Mouse (Mus musculus) layer of hippocampus, adult 8-10 months (tissue): Measurements from ENCODE around the gene Uhrf1bp1. TPM values are rescaled to one million over a fixed set of nuclear protein-coding genes. Genes with fewer than 3 reads are reported as not detected.
"Not testable (repeated sequence)": the region's sequence is repeated elsewhere in the genome, so short reads cannot be mapped to it uniquely, and the experiment has no call there.

Source experiments
- DNase-seq, 2 experiments: peaks; one replicate each; pipeline ENCODE4 v3.0.0; 2022; ENCODE audit warnings: low spot score in 2 of 2
- total RNA-seq, 4 experiments: library from RNA; stranded (reverse); gene quantifications; 2 replicates each; pipeline ENCODE4 v1.2.4; 2022

Uhrf1bp1 gene
- 10 to 100 TPM; 17.5 to 20.4 (median 18.4) TPM for total RNA-seq

- peak; percentile 37 to 54 for DNase-seq
Measured at GRCm38 (mm10) chr17:27856265-27856797, at the start of gene Uhrf1bp1. Gene Uhrf1bp1, plus strand, starts transcription at chr17:27856441.

GRCm38 (mm10) chr17:27807542-27808078, 48.6 kb upstream of the Uhrf1bp1 start:
- no peak for DNase-seq

GRCm38 (mm10) chr17:27810569-27811331, 45.5 kb upstream of the Uhrf1bp1 start:
- no peak for DNase-seq

GRCm38 (mm10) chr17:27811980-27812379, 44.3 kb upstream of the Uhrf1bp1 start:
- DNase-seq: no peak

- no peak for DNase-seq
Measured at GRCm38 (mm10) chr17:27814606-27815005, 41.6 kb upstream of the Uhrf1bp1 start.

DNA sequence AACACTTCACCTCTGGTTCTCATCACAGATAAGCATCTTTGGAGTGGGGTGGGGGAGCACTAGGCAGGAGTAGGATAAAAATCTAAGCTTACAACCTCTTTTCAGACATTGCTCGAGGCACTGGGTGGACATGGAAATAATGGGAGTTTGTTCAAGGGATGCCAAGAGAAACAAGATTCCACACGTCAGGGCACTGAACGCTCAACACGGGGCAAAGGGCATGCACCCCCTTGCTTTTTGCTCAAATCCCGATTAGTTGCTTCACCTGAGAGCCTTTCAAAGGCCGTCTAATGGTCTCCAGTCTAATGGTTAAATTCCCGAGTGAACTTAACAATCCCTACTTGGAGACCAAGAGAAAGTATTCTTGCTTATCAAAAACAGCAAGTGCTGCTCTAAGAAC, 37.2 kb upstream of the Uhrf1bp1 start:
- no peak for DNase-seq

- DNase-seq: no peak
Measured at GRCm38 (mm10) chr17:27819521-27819970, 36.7 kb upstream of the Uhrf1bp1 start.

DNA sequence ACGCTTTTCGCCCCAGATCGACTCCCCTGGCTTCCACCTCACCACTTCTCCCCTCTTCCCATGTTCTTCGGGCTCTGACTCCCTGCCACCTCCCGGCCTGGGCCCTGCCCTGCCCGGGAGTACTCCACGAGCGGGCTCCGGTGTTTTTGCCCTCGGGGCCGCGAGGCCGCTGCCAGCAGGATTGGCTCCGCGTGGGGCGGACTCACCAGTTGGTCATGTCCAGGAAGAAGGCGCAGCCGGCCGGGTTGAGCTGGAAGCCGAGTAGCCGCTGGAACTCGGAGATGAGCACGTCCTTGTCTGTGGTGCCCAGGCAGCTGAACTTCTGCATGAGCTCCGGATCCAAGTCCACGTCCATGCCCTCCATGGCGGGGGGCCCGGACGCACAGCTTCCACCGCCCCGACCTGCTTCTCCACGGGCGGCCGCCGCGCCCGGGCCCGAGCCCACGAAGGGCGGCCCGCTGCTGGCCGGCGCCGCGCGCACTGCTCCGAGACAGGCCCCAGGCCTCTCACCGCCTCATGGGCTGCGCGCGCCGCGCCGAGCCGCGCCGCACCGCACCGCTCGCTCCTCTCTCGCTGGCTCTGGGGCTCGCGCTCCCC, 36.2 kb upstream of the Uhrf1bp1 start:
- peak; percentile 44 to 58 for DNase-seq

- peak; percentile 95 to 96 for DNase-seq
Measured at GRCm38 (mm10) chr17:27820568-27821406, 35.5 kb upstream of the Uhrf1bp1 start, which contains the start of gene D17Wsu92e. Gene D17Wsu92e, minus strand, starts transcription at chr17:27820648.

DNA sequence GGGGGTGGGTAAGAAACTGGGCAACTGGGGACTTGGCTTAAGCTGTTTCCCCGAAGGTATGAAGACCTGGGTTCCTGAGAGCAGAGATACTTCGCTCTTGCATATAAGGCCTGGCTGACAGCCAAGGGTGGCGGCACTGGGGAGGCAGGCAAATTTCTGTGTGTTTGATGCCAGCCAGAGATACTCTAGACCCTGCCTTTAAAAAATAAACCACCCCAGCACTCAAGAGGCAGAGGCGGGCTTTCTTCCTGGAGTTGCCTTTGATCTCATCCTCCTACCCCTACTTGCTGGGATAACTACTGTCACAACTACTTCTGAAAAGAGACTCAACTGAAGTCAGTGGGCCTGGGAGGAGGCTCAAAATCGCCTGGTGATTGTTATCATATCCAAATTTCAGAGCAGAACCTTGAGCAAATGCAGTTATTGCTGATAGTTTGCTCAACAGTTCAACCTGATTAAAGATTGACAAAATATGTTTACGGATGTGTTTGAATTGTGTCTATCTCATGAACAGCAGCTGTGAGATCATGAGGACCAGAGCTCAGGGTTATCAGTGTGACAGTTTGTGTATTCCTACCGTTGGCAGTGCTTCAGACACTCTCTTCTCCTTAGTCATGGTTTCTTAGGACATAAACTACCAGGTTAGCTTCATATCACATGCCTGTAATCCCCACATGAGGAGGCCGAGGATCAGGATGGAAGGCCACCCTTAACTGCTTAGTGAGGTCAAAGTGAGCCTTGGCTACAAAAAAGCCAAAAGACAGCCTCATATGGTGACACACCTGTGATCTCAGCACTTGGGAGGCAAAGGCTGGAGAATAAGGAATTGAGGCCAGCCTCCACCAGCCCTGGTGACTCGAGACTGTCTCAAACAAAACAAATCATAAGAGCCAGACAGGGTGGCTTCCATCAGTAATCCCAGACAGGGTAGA, 34.6 kb upstream of the Uhrf1bp1 start:
- peak in 1 of 2 experiments; percentile 30 for DNase-seq

DNA sequence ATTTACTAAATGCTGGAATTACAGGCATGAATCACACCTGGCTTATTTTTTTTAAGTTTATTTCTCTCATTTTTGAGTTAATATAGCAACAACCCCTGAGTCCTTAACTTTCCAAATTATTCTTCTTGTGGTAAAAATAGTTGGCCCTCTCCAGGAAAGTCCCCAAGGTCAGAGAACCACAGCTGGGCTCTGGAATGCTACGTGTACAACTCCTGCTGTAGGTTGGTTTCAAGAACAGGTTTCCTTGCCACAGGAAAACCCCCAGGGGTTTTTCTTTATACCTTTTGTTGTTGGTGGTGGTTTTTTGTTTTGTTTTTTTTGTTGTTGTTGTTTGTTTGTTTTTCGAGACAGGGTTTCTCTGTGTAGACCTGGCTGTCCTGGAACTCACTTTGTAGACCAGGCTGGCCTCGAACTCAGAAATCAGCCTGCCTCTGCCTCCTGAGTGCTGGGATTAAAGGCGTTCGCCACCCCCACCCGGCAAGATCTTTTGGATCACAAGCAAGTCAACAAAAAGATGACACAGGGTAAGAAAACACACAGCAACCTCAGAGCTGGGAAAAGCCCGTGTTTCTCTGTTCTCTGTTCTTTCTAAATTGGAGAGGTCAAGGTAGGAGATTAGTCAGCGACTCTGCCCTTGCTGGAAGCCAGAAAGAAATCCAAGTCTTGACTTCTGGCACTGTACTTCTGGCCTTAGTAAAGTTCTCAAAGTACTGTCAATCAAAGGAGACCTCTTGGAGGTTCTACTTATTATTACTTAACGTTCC, 32.9 kb upstream of the Uhrf1bp1 start:
- no peak for DNase-seq

DNA sequence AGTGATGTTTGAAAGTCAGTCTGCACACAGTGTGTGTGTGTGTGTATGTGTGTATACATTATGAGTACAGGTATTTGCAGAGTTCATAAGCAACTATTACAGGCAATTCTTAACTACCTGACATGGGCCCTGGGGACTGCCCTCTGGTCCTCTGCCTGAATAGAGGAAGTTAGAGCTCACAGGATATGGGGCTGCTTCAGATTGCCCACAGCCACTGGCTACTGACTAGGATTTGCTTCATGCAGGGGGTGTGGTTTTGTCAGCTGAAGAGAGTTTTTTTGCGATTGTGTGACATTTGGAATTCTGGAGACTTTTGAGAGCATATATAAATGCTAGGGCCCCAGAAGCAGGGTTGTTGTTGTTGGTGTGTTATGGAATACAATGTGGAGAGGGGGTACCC, 31.3 kb upstream of the Uhrf1bp1 start:
- no peak for DNase-seq

GRCm38 (mm10) chr17:27825539-27825938, 30.7 kb upstream of the Uhrf1bp1 start:
- no peak for DNase-seq

DNA sequence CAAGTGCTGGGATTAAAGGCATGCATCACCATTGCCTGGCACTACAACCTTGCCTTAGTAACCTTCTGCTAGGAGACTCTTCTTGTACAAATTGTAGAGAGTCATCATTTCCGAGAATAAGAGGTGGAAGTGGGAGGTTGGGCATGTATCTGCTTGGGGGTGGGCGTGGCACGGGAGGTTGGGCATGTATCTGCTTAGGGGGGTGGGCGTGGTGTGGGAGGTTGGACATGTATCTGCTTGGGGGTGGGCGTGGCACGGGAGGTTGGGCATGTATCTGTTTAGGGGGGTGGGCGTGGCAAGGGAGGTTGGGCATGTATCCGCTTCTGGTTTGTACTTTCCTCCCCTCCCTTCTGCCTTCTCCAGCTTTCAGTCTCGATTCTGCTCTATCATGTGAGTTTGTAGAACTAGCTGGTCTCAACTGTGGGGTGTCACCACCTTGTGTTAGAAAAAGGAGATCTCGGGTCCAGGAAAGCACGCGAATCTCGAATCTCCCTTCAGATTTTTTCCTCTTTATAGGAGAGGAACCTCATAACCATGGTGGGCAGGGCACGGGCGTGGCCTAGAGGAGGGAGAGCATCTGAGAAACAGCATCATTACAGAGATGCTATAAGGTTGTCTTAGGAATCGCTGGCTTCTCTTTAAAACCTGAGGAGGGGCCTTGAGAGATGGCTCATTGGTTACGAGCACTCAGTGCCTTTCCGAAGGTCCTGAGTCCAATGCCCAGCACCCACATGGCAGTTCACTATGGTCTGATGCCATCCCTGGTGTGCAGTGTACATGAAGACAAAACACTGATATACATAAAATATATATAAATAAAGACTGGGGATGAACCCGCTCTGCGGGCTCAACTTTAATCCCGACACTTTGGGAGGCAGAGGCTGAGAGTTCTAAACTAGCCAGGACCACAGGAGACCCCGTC, 30.0 kb upstream of the Uhrf1bp1 start:
- no peak for DNase-seq

DNA sequence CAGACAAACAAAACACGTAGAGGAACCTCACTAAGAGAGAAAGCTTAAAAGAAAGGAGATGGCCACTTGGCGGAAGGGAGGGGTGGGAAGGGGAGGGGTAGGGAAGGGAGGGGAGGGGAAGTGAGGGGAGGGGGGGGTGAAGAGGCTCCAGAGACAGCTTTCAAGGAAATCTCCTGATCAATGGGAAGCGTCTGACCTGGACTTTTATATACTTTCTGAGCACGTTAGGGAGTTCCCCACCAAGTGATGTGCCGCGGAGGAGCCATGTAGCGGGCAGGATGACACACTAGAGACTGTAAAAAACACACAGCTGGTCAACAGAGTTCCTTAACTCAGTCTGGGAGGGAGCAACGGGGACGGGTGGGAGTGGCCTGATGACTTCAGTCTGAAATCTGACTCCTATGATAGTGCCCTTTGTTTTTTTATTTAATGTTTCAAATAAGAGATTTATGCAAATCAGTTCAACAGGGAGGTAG, 29.3 kb upstream of the Uhrf1bp1 start:
- DNase-seq: no peak

- DNase-seq: no peak
Measured at GRCm38 (mm10) chr17:27827511-27827910, 28.7 kb upstream of the Uhrf1bp1 start.

DNA sequence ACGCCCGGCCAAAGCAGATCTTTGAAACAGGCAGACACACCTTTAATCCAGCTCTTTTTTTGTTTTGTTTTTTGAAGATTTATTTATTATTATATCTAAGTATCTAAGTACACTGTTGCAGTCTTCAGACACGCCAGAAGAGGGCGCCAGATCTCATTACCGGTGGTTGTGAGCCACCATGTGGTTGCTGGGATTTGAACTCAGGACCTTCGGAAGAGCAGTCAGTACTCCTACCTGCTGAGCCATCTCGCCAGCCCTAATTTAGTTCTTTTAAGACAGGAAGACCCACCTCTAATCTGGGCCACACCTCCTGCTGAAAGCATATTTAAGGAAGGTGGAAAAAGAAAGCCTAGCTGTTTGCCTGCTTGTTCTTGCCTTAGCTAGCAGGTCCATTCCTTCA, 25.8 kb upstream of the Uhrf1bp1 start:
- DNase-seq: no peak

DNA sequence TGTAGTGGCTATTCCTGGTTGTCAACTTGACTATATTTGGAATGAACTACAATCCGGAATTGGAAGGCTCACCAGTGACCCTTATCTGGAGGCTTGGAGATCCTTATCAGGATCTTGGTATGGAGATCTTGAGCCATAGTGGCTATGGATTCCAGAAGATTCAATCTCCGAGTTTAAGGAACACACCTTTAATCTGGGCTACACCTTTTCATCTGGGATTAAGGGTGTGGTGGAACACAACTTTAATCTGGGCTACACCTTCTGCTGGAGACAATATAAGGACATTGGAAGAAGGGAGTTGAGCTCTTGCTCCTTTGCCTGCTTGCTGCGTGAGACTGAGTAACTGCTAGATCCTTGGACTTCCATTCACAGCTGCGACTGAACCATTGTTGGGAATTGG, 18.4 kb upstream of the Uhrf1bp1 start, which contains the start of gene Snrpc:
Snrpc (plus strand) TSS at position 301 of the 400 bp plus-strand sequence.
- DNase-seq: not testable (repeated sequence)
